14 mouse cellular contexts compared by ENCODE assay signal in the genomic region with DNA sequence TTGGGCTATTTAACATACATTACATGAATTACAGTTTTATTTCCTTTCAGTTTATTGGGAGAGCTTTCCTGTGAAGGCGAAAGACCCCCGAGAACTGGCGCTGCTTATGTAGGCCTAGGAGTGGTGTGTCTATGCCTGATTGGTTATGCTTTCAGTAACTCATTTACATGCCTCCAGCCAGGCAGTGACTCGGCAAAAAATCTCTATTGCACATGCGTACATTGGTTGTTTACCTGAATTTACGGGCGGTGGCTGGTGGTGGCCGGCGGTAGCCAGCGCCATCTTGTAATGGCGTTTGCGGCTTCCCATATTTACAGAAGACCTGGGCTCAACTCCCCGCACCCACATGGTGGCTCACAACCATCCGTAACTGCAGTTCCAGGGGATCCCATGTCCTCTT. TPM values are rescaled to one million over a fixed set of nuclear protein-coding genes. Genes with fewer than 3 reads are reported as not detected.
"Had no signal": no experiment of that assay in that cellular context is flagged by ENCODE, and none has a peak within 500 bp of the region (broad histone marks: within the 10 kb centered on the region; RNA-seq: fewer than 3 reads in every experiment).

No protein-coding gene starts in this region.

- DNase-seq: lung, embryonic 14.5 days; lung, postnatal 10 days; lung, postnatal 4 days; midbrain, embryonic 14.5 days; retina, postnatal 1 day; right cerebral cortex, adult 18-20 months; right cerebral cortex, postnatal 25 days; right cerebral cortex, postnatal 4 days; spleen, adult 18-20 months; thymus, adult 18-20 months; thymus, postnatal 14 days; thymus, postnatal 36 days had no signal

RNA-seq across cellular contexts. Expression of gene Gm20538, which starts 41.5 kb away (rescaled TPM):
- total RNA-seq: megakaryocyte, adult 5-6 weeks; megakaryocyte-erythroid progenitor cell, adult 5-6 weeks had no signal
